Mouse (Mus musculus) layer of hippocampus, adult 8-10 months (tissue): Measurements from ENCODE around the gene Slc1a2. TPM values are rescaled to one million over a fixed set of nuclear protein-coding genes. Genes with fewer than 3 reads are reported as not detected.

Experiments used
- DNase-seq, 2 experiments: peaks; one replicate each; pipeline ENCODE4 v3.0.0; 2022; ENCODE audit warnings: low spot score in 2 of 2
- total RNA-seq, 4 experiments: library from RNA; stranded (reverse); gene quantifications; 2 replicates each; pipeline ENCODE4 v1.2.4; 2022

Gene Slc1a2
- total RNA-seq, 4 experiments from 2014 or later = 1,693 to 1,901 (median 1,776) TPM

DNA sequence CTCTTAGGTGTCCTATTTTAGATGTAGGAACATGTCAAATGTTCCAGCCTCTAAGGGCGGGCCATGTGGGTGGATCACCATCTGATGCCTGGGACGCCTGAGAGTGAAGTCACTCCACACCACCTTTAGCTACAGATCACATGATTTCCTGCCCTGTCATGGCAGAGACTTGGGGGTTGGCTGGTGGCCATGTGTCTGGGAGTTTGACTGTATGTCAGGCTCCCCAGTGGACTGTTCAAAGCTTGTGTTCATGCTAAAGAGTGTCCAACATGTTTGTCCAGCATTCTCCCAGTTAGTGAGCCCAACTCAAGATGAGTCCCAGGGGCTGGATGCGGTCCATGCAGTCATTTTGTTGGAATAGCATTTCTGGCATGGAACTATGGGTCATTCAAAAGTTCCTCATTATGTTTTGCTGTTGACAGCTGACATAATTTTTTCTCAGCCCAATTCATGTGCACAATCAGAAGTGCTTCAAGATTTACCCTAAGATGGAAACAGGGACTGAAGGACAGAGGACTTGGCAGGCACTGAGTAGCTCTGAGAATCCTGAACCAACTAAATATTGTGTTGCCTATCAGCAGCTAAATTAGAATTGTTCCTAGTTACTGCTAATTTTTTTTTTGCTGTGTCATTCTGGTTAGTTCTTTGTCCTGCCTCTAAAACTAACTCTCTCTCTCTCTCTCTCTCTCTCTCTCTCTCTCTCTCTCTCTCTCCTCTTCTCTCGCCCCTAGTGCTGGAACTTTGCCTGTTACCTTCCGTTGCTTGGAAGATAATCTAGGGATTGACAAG, 102.0 kb downstream of the Slc1a2 start:
- no peak for DNase-seq

DNA sequence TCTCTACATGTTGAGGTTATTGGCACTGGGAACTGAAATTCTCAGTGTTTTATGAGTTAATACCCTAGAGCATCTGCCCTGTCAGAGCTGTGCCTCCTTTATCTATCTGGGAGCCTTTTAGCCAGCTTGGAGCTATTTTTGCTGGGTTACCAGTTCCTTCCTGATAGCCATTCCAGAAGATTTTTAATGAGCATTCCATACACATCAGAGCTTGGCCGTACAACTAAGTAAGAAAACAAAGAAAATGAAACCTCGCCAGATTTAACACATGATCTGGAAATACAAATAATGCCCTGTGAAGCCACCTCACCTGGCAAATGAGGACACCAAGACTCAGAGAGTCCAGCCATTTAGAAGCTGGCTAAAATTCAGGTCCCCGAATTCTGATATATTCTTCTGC, 104.7 kb downstream of the Slc1a2 start:
- DNase-seq = no peak

DNA sequence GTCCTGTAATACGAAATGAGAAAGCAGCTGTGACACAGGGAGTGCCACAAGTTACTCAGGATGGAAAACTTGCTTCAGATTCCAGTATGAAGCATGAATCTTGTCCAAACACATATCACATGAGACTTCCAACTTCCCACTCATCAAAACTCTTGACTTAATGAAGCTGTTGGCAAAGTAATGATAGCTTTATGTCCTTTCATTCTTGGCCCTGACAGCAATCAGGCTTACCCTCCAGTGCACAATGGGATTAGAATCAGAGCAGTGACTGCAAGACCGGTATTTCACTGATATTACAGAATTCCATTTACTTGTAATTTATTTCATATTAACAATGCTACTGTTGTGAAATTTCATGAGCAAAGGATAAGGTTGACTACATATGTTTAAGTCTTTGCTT, 105.5 kb downstream of the Slc1a2 start:
- DNase-seq = no peak

DNA sequence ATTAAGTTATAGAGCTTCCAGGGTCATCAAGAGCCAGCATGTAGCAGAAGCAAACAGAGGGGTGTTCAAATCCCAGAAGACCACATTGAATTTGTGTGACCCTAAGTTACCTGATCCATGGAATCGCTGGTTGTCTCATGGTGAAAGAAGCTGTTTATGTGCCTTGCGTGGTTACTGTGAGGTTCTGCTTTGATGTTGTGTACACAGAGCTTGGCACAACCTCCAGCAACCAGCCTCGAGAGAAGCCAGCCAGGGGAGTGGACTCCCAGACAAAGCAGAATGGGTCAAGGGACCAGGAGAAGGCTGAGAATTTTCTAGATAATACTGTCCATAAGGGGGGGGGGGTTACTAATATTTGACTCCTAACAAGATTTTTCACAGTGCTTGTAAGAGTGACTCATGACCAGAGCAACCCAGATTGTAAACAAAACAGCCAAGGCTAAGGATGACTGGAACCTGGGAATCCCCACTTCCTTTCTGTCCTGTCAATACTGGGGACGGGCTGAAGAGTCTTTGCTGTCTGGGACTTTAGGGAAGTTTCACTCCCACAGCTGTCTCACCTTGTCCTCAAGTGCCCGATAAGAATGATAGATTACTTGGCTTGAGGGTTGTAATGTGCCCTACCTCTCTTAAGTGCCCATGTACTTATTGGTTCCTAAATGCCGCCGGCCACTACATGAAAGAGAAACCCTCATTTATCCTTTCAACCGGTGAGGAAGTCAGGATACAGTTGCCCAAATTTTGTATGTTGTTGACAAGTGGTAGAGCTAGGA, 106.3 kb downstream of the Slc1a2 start:
- no peak for DNase-seq

DNA sequence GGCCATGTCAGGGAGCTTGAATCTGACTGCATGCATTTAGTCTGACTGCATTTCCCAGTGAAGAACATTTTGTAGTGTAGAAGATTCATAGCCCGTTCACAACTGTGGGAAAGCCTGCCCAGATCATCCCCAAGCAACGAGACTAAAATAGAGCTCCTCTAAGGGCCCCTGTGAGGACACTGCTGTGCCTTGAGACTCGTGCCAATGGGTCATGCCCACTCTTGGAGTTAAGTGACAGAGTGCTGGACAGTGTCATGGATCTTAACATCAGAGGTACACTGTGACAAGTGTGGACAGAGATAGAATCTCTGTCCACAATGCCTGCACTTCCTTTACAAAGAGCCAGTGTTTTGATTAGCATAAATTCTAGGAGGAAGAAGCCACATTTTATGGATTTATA, 109.8 kb downstream of the Slc1a2 start:
- DNase-seq = no peak

DNA sequence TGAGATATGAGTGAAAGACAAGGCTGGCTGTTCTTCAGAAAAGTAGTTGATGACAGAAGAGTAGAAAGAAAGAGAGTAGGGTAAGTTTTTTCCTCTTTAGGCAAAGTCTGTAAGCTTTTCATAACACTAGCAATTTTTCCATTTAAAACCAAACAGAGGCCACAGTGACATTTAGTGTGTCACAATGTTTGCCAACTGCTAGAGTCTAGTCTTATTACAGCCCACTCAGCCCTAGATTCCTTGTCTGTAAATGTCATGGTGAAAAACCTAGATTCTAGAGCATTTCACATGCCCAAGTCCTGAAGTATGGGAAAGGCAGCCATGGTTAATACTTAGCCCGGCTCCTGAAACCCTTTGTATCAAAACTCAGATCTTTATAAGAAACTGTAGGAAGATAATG, 112.8 kb downstream of the Slc1a2 start:
- DNase-seq = no peak

DNA sequence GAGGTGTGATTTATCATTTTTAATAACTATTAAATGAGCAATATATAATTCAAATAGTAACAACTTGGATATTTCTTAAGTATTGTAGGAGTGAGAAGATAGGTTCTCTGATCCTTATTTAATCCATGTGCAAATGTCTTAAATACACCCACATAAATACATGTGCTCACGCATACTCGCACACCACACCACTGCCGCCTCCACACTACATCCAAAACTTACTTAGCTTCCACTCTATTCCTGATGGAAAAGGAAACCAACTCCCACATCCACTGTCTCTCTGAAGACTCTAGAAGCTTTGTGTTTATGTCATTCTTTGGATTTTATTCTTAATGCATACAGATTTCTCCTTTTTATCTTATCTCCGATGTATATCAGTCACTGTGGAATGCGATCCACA, 113.8 kb downstream of the Slc1a2 start:
- no peak for DNase-seq

DNA sequence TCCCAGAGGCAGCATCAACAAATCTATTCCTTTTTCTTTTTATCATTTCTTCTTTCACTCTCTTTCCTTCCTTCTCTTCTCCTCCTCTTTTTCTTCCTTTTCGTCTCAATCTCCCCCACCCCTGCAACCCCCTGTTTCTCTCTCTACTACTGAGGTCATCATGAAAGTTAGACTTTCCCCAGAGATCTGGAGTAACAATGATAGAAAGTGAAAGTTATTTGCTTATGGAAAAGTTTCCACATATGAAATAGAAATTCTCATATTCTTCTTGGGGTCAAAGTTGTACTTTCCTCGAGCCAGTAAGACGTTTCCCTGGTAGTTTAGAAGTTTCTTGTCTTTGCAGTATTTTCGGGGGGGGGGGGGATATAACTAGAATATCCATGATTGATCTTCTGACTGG, 116.2 kb downstream of the Slc1a2 start:
- DNase-seq = no peak

DNA sequence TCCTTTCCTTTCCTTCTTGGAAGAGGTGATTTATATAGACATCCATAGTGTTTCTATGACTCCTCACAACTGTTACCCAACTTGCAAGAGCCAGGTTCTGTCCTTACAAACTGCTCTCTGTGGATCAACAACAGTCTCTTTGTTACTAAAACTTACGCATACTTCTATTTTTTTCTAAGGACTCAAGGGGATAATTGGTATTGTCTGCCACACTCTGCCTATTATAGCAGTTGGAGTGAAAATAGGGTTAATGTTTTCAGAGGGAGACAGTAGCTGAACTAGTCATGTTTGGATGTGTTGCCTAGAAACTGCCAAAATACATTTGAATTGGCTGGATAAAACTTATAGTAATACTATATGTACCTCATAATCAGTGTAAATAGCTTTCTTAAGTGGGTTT, 117.1 kb downstream of the Slc1a2 start:
- no peak for DNase-seq

DNA sequence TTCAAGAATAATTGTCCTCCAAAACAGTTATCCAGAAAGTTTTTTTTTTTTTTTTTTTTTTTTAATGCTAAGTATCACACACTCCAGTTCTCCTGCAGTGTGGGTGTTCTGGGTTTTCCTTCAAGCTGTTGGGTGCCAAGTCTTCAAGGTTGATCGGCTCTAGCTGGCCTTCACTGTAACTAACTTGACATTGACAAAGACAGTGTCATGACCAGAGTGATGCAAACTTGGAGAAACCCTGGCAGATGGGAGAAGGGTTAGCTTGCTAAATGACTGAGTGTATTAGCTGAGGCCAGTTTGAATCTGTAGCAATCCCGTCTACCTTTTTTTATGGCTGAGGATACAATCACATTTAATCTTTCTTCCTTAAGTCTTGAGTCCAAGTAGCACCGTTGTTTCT, 119.7 kb downstream of the Slc1a2 start:
- no peak for DNase-seq

DNA sequence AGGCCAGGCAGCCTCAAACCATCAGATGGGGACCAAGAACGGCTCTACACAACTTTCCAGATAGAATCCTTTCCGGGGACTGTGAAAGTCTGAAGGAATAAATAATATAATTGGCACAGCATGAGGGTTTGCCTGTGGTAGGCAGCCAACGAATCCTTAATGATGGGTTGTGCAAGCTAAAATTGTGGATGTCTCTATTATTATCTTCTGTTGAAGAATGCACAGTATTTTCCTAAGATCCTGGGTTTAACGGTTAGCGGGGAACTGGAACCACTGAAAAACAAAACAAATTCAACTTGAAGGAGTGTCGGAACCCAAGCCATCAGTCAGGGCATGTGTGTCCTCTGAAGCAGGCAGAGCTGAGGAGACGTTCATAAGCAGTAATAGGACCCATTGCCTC, 124.3 kb downstream of the Slc1a2 start:
- no peak for DNase-seq

DNA sequence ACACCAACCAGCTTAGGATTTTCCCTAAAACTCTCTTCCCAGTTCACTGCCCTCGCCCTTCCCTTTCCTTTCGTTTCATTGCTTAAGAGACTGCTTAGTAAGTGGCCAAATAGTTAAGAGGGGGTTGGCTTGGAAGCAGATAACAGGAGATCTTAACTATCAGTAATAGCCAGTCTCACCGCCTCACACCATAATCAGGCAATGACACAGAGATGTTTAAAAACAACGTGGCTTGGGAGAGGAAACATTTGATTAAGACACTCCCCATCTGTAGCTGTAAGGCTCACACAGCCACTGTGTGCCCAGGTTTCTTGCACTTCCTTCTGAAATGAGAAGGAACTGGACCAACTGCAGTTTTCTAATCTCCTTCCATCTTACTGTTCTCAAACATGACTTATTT, 127.2 kb downstream of the Slc1a2 start:
- no peak for DNase-seq

DNA sequence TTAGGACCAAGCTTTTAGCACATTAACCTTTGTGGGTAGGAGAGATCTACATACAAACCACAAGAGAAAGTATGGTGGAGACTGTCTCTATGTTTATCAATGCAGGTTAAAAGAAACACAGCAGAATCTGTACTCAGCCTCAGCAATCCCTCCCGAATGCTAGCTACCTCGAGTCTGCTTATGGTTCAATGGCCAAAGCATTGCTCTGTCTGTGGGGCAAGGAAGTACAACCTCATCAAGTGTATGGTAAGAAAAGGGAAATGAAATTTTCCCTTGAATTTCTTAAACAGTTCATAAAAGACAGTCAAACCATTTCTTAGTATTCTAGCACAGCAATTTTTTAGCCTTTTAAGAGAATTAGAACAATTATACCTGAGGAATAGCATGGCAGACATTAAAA, 133.2 kb downstream of the Slc1a2 start:
- no peak for DNase-seq

DNA sequence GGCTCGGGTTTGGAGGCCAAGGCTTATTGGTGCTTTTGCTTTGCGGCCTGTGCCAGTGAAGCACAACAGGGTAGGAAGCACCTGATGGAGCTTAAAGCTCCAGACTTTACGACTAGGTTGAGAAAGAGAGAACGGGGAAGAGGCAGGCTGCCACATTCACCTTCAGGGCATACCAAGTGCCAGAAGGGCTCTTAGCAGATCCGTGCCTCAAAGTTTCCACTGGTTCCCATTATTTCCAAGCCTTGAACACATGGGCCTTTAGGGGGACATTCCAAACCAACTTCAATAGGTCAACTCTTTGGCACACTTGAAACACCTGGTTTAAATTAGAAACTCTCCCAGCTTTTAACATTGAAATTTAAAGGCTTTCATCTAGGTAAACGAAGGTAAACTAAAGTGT, 134.3 kb downstream of the Slc1a2 start:
- no peak for DNase-seq

DNA sequence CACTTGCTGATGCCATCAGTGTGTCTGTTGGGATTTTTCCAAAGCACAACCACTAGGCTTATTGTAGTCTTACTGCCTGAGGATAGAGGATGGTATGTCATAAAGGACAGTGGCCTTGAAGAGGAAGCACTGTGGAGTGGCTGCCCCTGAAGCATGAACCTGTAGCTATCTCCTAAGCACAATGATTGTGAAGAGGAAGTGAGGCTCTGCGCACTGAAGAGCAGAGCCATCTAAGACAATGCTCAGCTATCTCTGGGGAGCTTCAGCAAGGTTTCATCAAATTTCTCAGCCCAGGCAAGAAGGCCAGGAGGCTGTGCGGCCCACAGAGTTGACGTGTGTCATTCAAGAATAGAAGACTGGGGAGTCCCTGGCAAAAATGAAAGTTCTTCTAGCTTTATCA, 136.6 kb downstream of the Slc1a2 start:
- DNase-seq = no peak

DNA sequence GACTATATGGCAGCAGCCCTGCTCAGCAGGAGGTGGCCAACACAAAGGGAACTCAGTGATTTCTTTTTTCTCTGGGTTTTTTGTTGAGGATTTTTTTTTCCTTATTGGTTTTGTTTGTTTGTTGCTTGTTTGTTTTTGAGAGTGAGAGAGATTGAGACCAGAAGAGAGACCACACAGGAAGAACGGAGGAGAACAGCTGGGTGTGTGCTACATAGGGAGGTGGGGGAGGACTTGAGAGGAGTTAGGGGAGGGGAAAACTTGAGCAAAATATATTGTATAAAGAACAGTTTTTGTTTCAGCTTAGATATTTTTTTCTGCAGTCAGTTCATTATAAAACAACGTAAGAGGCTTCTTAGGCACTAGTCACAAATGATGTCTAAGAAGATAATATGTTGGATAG, 139.7 kb downstream of the Slc1a2 start:
- DNase-seq = no peak

DNA sequence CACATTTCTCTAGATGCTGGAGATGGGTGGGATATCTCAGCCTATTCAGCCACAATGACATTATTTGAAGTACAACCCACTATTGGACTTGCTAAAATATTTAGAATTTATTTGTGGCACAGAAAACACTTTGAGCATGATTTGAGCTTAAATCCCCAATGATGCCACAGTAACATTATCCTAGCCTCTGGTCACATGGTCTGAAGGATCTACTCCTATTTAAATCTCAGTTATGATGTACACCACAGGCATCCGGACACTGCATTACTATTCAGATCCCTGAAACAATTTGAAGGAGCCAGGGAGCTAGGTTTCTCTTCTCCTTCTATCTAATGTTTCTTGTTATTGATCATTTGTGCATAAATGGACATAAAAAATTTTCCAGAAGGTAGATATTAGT, 143.4 kb downstream of the Slc1a2 start:
- no peak for DNase-seq

DNA sequence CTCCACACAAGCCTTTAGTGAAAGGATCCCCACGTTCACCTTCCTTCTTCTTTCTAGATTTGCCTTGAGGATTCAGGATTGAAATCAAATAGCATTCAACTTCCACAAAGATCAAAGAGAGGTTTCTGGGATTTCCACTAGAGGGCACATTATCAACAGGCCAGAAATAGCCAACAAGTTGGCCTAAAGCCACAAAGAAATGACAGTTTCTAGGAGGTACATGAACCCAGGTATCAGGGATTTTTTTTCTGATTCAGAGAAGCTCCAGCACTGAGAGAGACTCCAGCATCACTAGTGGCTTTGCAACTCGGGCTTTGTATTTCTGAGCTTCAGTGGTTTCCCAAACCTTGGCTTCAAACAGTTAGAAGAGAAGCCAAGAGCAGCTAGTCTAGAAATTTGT, 145.7 kb downstream of the Slc1a2 start:
- DNase-seq = no peak

DNA sequence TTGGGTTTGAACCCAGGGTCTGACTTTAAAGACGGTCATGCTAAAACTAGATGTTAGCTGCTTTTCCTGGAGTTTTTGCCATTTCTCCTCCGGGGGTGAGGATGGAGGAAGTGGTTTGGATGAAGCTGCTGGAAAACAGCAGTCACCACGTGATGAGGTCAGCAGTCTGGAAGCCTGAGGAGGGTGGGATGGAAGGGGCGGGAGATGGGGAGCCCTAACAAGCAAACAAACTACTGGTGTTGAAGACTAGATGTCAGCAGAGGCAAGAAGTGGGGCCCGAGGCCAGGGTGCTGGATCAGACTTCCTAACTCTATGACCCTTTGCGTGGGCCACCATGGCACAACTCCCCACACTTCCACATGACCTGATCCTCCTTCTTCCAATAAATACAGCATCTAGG, 146.8 kb downstream of the Slc1a2 start:
- no peak for DNase-seq

DNA sequence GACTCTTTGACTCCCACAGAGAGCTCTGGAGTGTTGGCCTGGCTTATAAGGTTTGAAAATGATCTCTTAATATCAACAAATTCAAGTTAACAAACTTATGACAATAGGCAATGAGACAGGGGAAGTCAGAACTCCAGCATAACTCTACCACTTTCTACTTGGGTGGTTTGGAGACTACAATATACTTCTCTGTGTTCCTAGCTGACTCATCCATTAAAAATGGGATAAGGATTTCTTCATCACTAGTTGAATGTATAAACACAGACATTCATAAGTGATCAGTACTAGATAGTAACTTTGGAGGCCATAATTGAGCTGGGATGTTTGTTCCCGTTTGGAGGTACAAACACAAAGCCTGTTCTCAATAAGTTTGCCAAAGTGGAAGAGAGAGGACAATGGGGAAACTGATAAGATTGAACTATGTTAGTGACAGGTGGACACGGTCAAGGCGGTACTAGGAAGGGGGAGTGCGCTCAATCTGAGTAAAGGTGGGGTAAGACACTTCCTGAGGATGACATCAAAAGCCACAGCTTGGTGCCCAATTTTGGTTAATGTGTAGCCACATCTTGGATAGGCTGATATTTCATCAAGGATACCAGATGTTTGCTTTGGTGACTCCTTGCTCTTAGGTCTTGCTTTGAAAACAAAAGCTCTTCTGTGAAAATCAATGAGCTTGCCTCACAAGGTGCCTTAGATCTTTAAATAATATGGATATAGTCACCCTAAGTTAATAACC, 147.5 kb downstream of the Slc1a2 start:
- DNase-seq = no peak

DNA sequence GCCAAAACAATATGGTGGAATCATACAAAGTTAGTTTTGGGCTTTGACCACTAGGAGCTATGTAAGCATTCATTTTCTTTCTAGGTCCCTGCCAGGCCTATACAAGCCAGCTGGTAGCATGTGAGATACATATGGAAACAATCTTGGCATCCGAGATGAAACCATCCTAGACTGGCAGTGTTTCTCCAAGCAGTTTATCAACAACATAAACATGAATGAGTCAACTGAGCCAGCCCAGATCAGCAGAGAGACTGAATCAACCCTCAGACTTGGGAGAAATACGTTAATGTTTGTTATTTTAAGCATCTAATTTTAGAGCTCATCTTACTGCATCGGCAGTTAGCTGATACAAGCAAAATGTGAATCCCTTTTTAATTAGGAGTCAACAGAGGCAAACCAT, 149.2 kb downstream of the Slc1a2 start:
- no peak for DNase-seq

DNA sequence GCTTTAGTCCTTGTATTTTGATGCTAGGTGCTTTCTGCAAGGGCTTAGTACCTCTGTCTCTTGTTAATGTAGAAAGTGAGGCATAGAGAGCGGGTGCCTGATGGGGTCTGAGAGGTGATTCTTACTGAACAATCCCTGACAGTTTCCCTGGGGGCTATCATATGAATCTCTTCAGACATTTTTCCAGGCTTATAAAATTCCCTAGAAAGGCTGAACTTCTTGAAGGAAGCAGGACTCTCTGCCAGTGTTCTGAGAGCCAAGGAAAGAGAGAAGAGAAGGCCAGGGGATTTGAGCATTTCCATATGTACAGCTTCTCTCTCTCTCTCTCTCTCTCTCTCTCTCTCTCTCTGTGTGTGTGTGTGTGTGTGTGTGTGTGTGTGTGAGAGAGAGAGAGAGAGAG, 151.0 kb downstream of the Slc1a2 start:
- DNase-seq = no peak
